Mouse (Mus musculus): ENCODE results near the gene Prpf38b. TPM values are rescaled to one million over a fixed set of nuclear protein-coding genes. Genes with fewer than 3 reads are reported as not detected.

Gene Prpf38b
- polyA plus RNA-seq, 1 experiment = 103 TPM

DNA sequence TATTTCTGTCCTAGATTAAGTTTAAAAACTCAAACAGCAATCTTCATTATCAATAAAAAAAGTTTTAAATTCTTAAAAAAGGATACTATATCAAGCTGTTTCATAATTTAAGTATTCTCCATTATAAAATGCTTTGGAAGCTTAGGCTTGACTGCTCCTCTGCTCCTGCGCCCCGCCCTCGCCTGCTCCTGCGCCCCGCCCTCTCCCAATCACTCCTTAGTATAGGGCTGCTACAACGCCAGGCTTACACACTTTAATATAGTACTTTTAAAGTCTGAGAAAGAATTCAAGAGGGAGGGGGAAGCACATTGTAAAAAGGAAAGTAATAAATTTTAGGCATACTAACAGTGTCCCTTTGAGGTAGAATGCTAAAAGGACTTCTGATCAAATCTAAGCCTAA is 8.6 kb downstream of the Prpf38b start:
- TF ChIP-seq POLR2A (IDR thresholded peaks at IDR 0.05; ENCODE audit: low read depth, low read length) (no peak), CTCF (IDR thresholded peaks at IDR 0.05; ENCODE audit: borderline replicate concordance, insufficient read depth, low read length) (no peak)
- no peak overlapping the region for H3K4me3 ChIP-seq (ENCODE audit: insufficient read depth, low read length)
- H3K4me1 ChIP-seq (ENCODE audit: control insufficient read depth, insufficient read depth, low read length) = no peaks in the 10 kb centered on the region
- H3K27ac ChIP-seq (ENCODE audit: insufficient read depth, low read length) = no peak overlapping the region

DNA sequence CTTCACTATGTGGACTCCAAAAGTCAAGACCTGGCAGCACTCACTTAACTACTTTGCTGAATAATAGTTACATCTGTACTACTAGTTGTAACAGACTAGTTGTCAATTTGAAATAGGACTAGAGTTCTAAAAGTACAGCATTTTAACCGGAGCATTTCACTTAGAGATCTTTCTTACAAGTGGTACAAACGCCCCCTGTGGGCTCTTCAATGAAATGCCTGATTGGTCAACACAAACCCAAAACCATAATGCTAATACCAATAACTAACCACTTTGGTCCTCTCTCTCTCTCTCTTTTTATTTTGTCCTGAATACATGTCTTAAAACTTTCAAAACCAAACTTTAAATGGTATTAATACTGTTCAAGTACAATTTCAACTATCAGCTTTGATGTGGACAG is 9.5 kb downstream of the Prpf38b start:
- Histone ChIP-seq H3K4me3 (ENCODE audit: insufficient read depth, low read length) (no peak overlapping the region), H3K4me1 (ENCODE audit: control insufficient read depth, insufficient read depth, low read length) (no peaks in the 10 kb centered on the region), H3K27ac (ENCODE audit: insufficient read depth, low read length) (no peak overlapping the region)
- TF ChIP-seq POLR2A (IDR thresholded peaks at IDR 0.05; ENCODE audit: low read depth, low read length) = no peak
- no peak for TF ChIP-seq CTCF (IDR thresholded peaks at IDR 0.05; ENCODE audit: borderline replicate concordance, insufficient read depth, low read length)

DNA sequence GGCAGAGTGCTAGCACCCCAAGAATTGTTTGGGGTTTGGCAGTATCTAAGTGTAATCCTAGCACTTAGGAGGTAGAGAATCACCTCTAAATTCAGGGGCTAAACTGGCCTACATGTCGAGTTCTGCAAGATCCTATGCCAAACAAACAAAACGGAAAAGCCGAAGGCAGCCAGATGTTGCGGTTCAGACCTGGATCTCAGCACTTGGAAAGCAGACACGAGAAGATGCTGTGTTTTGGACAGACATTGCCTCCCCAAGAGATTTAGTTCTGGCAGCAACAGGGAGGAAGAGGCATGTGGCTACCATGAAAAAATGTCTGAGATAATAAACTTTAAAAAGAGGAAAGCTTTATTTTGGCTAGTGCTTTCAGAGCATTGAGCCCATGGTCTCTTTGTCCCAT is 10.8 kb downstream of the Prpf38b start:
- TF ChIP-seq POLR2A (IDR thresholded peaks at IDR 0.05; ENCODE audit: low read depth, low read length) = no peak
- TF ChIP-seq CTCF (IDR thresholded peaks at IDR 0.05; ENCODE audit: borderline replicate concordance, insufficient read depth, low read length) = no peak

DNA sequence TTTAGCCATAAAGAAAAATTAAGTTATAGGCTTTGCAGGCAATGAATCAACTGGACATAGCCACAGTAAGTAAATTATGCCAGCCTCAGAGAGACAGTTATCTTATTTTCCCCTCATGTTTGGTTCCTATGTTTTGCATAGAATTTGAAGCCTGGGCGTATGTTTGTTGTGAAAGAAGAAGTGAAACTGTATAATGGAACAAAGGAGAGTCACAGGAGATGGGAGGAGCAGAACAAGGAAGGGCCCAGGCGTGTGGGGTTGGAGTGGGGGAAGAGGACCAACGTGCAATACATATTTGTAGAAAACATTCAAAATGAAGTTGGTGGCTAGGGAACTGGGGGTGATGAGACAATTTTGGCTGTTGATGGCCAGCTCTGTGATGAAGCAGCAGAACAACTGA is 11.4 kb downstream of the Prpf38b start:
- Histone ChIP-seq H3K4me1 (ENCODE audit: control insufficient read depth, insufficient read depth, low read length) (no peaks in the 10 kb centered on the region), H3K4me3 (ENCODE audit: insufficient read depth, low read length) (no peak overlapping the region), H3K27ac (ENCODE audit: insufficient read depth, low read length) (no peak overlapping the region)
- TF ChIP-seq POLR2A (IDR thresholded peaks at IDR 0.05; ENCODE audit: low read depth, low read length) (no peak), CTCF (IDR thresholded peaks at IDR 0.05; ENCODE audit: borderline replicate concordance, insufficient read depth, low read length) (no peak)

More for the DNA sequence above, 10.8 kb downstream of the Prpf38b start:
- Histone ChIP-seq H3K27ac (ENCODE audit: insufficient read depth, low read length) (no peak overlapping the region), H3K4me1 (ENCODE audit: control insufficient read depth, insufficient read depth, low read length) (no peaks in the 10 kb centered on the region), H3K4me3 (ENCODE audit: insufficient read depth, low read length) (no peak overlapping the region)

DNA sequence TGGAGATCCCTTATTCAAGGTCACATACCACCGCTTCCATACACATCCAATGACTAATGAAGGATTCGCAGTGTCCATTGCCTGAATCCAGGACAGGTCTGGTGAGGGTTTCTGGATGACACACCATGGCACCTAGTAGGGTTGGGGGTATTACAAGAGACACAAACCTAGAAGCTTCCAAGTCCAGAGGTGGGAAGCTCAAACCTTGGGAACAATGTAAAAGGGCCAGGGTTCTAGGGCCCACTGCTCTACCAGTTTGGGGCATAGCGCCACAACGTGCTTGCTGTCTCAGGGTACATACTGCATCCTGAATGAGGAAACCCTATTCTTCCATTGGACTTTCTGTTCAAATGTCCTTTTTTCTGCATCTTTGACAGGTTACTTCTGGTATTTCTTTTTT is 12.9 kb downstream of the Prpf38b start:
- H3K4me1 ChIP-seq (ENCODE audit: control insufficient read depth, insufficient read depth, low read length) = no peaks in the 10 kb centered on the region
- no peak overlapping the region for H3K27ac ChIP-seq (ENCODE audit: insufficient read depth, low read length)
- H3K4me3 ChIP-seq (ENCODE audit: insufficient read depth, low read length) = no peak overlapping the region
- TF ChIP-seq CTCF (IDR thresholded peaks at IDR 0.05; ENCODE audit: borderline replicate concordance, insufficient read depth, low read length) (no peak), POLR2A (IDR thresholded peaks at IDR 0.05; ENCODE audit: low read depth, low read length) (no peak)

DNA sequence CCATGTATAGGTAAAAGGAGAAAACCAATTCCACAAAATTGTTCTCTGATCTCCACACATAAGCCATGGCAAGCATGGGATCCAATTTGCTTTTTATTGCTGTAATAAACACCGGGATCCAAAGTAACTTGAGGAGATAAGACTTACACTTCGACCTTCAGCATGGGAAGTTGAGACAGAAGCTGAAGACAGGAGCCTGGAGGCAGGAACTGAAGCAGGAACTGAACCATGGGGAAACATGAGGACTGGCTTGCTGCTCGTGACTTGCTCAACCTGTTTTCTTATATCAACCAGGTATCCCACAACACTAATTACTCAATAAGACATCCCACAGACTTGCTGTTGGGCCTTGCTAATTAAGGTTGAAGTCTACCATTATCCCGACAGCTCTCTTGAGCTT is 18.6 kb downstream of the Prpf38b start:
- Histone ChIP-seq H3K27ac (ENCODE audit: insufficient read depth, low read length) (no peak overlapping the region), H3K4me3 (ENCODE audit: insufficient read depth, low read length) (no peak overlapping the region), H3K4me1 (ENCODE audit: control insufficient read depth, insufficient read depth, low read length) (no peaks in the 10 kb centered on the region)
- no peak for TF ChIP-seq POLR2A (IDR thresholded peaks at IDR 0.05; ENCODE audit: low read depth, low read length)
- no peak for TF ChIP-seq CTCF (IDR thresholded peaks at IDR 0.05; ENCODE audit: borderline replicate concordance, insufficient read depth, low read length)

DNA sequence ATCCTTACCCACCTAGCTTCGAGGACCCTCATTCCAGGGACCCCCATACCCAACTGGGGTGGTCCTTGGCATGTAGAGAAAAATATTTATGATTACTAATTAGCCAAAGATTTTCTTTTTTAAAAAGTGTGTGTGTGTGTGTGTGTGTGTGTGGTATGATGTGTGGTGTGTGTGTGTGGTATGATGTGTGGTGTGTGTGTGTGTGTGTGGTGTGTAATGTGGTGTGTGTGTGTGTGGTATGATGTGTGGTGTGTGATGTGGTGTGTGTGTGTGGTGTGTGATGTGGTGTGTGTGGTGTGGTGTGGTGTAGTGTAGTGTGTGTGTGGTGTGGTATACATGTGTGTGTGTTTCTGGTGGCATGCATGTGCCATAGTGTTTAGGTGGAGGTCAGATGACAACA is 19.4 kb downstream of the Prpf38b start:
- Histone ChIP-seq H3K4me1 (ENCODE audit: control insufficient read depth, insufficient read depth, low read length) (no peaks in the 10 kb centered on the region), H3K27ac (ENCODE audit: insufficient read depth, low read length) (no peak overlapping the region), H3K4me3 (ENCODE audit: insufficient read depth, low read length) (no peak overlapping the region)
- TF ChIP-seq CTCF (IDR thresholded peaks at IDR 0.05; ENCODE audit: borderline replicate concordance, insufficient read depth, low read length) (no peak), POLR2A (IDR thresholded peaks at IDR 0.05; ENCODE audit: low read depth, low read length) (no peak)

DNA sequence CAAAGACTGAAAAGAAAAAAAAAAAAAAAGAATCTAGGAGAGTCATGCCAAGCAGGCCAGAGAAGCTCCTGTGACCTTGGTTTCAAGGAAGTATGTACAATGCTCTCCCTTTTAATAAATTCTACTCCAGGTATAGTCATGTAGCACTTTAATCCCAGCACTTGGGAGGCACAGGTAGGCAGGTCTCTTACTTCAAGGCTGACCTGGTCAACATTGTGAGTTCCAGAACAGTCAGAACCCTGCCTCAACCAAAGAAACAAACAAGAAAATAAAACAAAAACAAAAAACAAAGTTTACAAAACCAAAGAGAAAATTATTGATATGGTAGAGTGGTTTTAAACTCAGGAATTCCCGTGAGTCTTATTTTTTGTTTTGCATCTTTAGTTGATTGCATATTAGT is 21.6 kb downstream of the Prpf38b start, which contains the start of gene Fndc7:
Gene Fndc7, minus strand, starts transcription at position 101 of the 400 bp plus-strand sequence.
- TF ChIP-seq CTCF (IDR thresholded peaks at IDR 0.05; ENCODE audit: borderline replicate concordance, insufficient read depth, low read length) (no peak), POLR2A (IDR thresholded peaks at IDR 0.05; ENCODE audit: low read depth, low read length) (no peak)
- Histone ChIP-seq H3K4me1 (ENCODE audit: control insufficient read depth, insufficient read depth, low read length) (no peaks in the 10 kb centered on the region), H3K4me3 (ENCODE audit: insufficient read depth, low read length) (no peak within 1 kb of the TSS), H3K27ac (ENCODE audit: insufficient read depth, low read length) (no peak within 1 kb of the TSS)

DNA sequence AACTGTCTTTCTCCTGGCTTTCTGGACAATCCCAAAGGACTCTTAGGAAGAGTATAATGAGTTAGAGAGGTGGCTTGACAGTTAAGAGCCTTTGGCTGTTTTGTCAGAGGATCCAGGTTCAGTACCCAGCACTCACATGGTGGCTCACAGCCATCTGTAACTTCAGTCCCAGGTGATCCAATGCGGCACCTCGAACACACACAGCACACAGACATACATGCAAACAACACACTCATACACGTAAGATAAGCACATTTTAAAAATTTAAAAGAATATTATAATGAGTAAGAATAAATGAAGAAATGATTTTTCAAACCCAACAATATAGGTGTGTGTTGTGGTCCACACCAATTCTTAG is 23.9 kb downstream of the Prpf38b start:
- Histone ChIP-seq H3K4me1 (ENCODE audit: control insufficient read depth, insufficient read depth, low read length) (peaks cover 3% of the 10 kb centered on the region; the same call in 1 of the 2 replicates), H3K27ac (ENCODE audit: insufficient read depth, low read length) (no peak overlapping the region), H3K4me3 (ENCODE audit: insufficient read depth, low read length) (no peak overlapping the region)
- TF ChIP-seq POLR2A (IDR thresholded peaks at IDR 0.05; ENCODE audit: low read depth, low read length) (no peak), CTCF (IDR thresholded peaks at IDR 0.05; ENCODE audit: borderline replicate concordance, insufficient read depth, low read length) (no peak)

DNA sequence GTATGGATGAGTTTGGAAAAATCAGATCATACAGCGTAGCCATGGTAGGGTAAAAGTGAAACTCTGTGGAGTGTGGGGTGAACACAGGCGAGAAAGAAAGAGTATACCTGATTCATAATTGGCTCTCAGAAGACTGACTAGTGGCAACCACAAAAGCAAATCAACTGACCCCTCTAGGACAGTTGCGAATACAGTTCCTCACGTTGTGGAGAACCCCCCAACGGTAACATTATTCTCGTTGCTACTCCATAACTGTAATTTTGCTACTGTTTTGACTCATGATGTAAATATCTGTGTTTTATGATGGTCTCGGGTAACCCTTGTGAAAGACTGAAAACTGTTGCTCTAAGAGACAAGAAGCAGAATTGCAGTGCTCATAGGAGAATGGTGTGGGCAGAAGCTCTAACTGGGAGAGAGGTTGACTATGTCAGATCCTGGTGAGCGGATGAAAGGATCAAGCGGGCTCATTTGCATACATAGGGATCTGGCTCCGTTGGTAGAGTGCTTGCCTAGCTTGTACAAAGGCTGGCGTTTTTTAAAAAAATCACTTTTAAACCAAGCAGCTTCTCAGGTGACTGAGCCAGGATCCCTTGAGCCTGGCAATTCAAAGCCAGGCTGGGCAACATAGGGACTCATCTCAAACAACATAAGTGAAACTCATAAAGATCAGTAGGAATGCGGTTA is 24.5 kb downstream of the Prpf38b start:
- Histone ChIP-seq H3K4me1 (ENCODE audit: control insufficient read depth, insufficient read depth, low read length) (peaks cover 3% of the 10 kb centered on the region), H3K27ac (ENCODE audit: insufficient read depth, low read length) (no peak overlapping the region), H3K4me3 (ENCODE audit: insufficient read depth, low read length) (no peak overlapping the region)
- no peak for TF ChIP-seq CTCF (IDR thresholded peaks at IDR 0.05; ENCODE audit: borderline replicate concordance, insufficient read depth, low read length)
- TF ChIP-seq POLR2A (IDR thresholded peaks at IDR 0.05; ENCODE audit: low read depth, low read length) = no peak
